Mouse (Mus musculus): ENCODE measurements at regions not wholly inside any gene's neighbourhood (a gene's known extent, or its start where the extent isn't known, plus 50 kb on each side); places are given as distances from the start of the nearest gene placed in this dataset.

GRCm38 (mm10) chr6:15639809-15640479 lies 80.5 kb upstream of the Mdfic start:
- no peak for ATAC-seq (replicated peaks)
- Histone ChIP-seq H3K27ac (no peak overlapping the region), H3K4me1 (peaks cover 3% of the 10 kb centered on the region), H3K27me3 (replicated peaks) (no peaks in the 10 kb centered on the region), H3K4me3 (no peak overlapping the region), H3K4me2 (no peak overlapping the region), H3K9ac (no peak overlapping the region), H3K9me3 (no peaks in the 10 kb centered on the region), H3K36me3 (replicated peaks) (no peaks in the 10 kb centered on the region)
- 12% methylated on average over 5 of the region's 5 CpGs for WGBS

GRCm38 (mm10) chr6:15644311-15644710 lies 76.2 kb upstream of the Mdfic start:
- H3K9ac ChIP-seq, result no peak overlapping the region
- no peak for ATAC-seq (replicated peaks)
- H3K4me3 ChIP-seq, result no peak overlapping the region
- H3K9me3 ChIP-seq, result no peaks in the 10 kb centered on the region
- H3K27me3 ChIP-seq (replicated peaks), result no peaks in the 10 kb centered on the region
- no peak overlapping the region for H3K27ac ChIP-seq
- H3K36me3 ChIP-seq (replicated peaks), result no peaks in the 10 kb centered on the region
- no peak overlapping the region for H3K4me2 ChIP-seq
- H3K4me1 ChIP-seq, result peaks cover 2% of the 10 kb centered on the region; the same call in 1 of the 2 replicates

DNA sequence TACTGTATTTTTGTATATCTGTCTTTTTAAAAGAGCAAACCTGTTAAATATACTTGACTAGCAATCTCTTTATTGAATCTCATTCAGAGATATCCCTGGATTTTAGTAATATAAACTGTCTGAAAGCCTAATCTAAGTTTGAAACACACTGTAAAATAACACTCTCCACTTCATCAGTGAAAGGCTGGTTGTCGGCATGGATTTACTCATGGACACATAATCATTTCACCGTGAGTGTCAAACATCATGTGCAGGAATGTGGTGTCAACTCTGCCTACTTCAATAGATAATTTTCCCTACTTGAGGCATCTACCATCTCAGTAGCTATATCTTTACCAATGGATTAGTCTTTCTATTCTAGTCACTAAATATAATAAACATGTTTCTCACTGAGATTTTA lies 73.0 kb upstream of the Mdfic start:
- Histone ChIP-seq H3K4me1 (no peaks in the 10 kb centered on the region), H3K27ac (no peak overlapping the region), H3K9ac (no peak overlapping the region), H3K4me2 (no peak overlapping the region), H3K36me3 (replicated peaks) (no peaks in the 10 kb centered on the region), H3K4me3 (no peak overlapping the region), H3K9me3 (no peaks in the 10 kb centered on the region), H3K27me3 (replicated peaks) (no peaks in the 10 kb centered on the region)
- ATAC-seq (replicated peaks), result no peak
- 85% methylated on average over 2 of the region's 2 CpGs for WGBS
